Mouse (Mus musculus) forebrain, embryonic 10.5 days (tissue): Measurements from ENCODE around the gene Abcb1a. TPM values are rescaled to one million over a fixed set of nuclear protein-coding genes. Genes with fewer than 3 reads are reported as not detected.
"Not testable (repeated sequence)": the region's sequence is repeated elsewhere in the genome, so short reads cannot be mapped to it uniquely, and the experiment has no call there.

Experiments used
- DNase-seq: peaks from one replicate; pipeline ENCODE4 v3.0.0-alpha.2; 2017; ENCODE audit warnings: low spot score; ENCODE audit errors: extremely low spot score
- H3K27ac ChIP-seq: fragments of 300-500 bp; sonication (generic); 2 replicates; pipeline ENCODE4 v1.5.1; 2016; ENCODE audit warnings: mild to moderate bottlenecking
- H3K27me3 ChIP-seq: fragments of 300-500 bp; sonication (generic); 2 replicates; pipeline ENCODE4 v1.6.1; 2016; ENCODE audit warnings: mild to moderate bottlenecking; ENCODE audit not compliant: poor library complexity, severe bottlenecking
- H3K36me3 ChIP-seq: fragments of 300-500 bp; sonication (generic); replicated peaks from 2 replicates; pipeline ENCODE4 v1.6.1; 2016; ENCODE audit warnings: mild to moderate bottlenecking, moderate library complexity
- H3K4me1 ChIP-seq: fragments of 300-500 bp; sonication (generic); 2 replicates; pipeline ENCODE4 v1.6.1; 2016
- H3K4me3 ChIP-seq: fragments of 300-500 bp; sonication (generic); 2 replicates; pipeline ENCODE4 v1.5.1; 2016; ENCODE audit warnings: mild to moderate bottlenecking, moderate library complexity
- H3K9me3 ChIP-seq: fragments of 300-500 bp; sonication (generic); 2 replicates; pipeline ENCODE4 v1.6.1; 2016; ENCODE audit warnings: mild to moderate bottlenecking, moderate library complexity
- WGBS: fragments of 180-500 bp; shearing (Covaris S2); methylation state at CpG from one replicate; pipeline ENCODE4 v1.1.7; 2016; 5-methylcytosine and 5-hydroxymethylcytosine counted together
- polyA plus RNA-seq: library from polyadenylated mRNA; unstranded; fragments of >200 nt; fragmentation: Nextera tagmentation; extraction: Ambion mirVana; gene quantifications from 2 replicates; pipeline ENCODE4 v1.2.1, GENCODE M21; 2016

The Abcb1a gene
- polyA plus RNA-seq, 1 experiment from 2014 or later, result 0.35 TPM

DNA sequence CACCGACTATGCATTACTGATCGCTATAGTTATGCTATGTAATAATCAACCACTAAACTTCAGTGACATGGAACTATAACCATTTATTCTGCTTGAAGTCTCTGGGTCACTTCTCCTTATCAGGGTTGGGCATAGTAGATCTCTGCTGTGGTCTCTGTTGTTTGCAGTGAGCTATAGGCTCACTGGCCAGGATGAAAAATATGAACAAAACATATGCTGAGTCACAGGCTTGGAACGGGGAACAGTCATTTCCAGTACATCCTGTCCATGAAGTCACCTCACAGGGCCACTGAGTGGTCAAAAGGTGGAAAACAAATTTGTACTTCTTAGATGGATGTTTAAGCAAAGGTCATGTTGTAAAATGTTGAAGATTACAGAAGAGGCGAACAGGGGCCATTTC, 77.2 kb downstream of the Abcb1a start:
- H3K9me3 ChIP-seq, result no peaks in the 10 kb centered on the region
- H3K36me3 ChIP-seq, result no peaks in the 10 kb centered on the region
- H3K27ac ChIP-seq, result no peak overlapping the region
- H3K4me3 ChIP-seq, result no peak overlapping the region
- H3K27me3 ChIP-seq, result no peaks in the 10 kb centered on the region
- H3K4me1 ChIP-seq, result no peaks in the 10 kb centered on the region
- DNase-seq, result no peak
- 96% methylated on average over 4 of the region's 4 CpGs for WGBS

DNA sequence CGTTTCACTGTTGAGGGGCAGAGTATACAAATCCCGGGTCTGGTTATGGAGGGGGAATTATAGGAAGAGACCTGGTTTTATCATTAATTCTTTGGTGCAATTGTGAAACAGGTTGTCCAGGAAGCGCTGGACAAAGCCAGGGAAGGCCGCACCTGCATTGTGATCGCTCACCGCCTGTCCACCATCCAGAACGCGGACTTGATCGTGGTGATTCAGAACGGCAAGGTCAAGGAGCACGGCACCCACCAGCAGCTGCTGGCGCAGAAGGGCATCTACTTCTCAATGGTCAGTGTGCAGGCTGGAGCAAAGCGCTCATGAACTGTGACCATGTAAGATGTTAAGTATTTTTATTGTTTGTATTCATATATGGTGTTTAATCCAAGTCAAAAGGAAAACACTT, 87.4 kb downstream of the Abcb1a start:
- H3K9me3 ChIP-seq, H3K4me3 ChIP-seq, H3K36me3 ChIP-seq, H3K27me3 ChIP-seq, H3K4me1 ChIP-seq, H3K27ac ChIP-seq, DNase-seq: not testable (repeated sequence)
- WGBS, result 94% methylated on average over 13 of the region's 13 CpGs

DNA sequence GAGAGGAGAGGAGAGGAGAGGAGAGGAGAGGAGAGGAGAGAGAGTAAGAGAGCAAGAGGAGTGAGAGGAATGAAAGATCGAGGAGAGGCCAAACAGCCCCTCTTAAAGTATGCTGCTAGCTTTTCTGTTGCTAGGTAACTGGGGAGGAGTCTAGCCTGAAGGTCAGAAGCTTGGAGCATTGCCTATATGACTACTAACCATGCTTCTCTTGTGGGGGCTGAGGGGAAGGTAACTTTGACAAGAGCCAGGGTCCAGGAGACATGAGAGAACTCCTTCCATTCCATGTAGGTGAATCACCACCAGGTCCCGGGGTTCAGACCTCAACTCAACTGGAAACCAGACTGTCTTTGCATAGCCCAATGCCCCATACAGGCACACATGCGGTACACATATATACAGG, 113.0 kb downstream of the Abcb1a start:
- no peaks in the 10 kb centered on the region for H3K4me1 ChIP-seq
- H3K27me3 ChIP-seq, result no peaks in the 10 kb centered on the region
- H3K36me3 ChIP-seq, result no peaks in the 10 kb centered on the region
- WGBS, result 86% methylated on average over 3 of the region's 3 CpGs
- no peak overlapping the region for H3K27ac ChIP-seq
- no peaks in the 10 kb centered on the region for H3K9me3 ChIP-seq
- no peak overlapping the region for H3K4me3 ChIP-seq
- no peak for DNase-seq

DNA sequence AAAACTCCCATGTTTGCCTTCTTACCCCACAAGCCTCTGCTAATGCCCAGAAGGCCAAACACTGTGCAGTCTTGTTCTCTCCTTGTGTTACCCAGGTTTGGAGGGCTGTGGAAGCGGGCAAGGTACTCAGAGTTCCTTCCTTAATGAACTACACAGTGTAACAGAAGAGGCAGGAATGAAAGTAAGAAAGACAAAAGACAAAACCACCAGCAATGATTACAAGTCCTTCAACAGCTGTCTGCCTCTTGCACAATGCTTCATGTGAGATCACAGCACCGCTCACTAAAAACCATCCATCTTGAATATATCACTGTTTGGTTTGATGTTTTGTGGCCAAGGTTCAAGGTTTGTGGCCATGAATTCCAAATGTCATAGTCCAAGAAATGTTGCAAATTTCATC, 118.4 kb downstream of the Abcb1a start:
- H3K4me3 ChIP-seq, result no peak overlapping the region
- no peaks in the 10 kb centered on the region for H3K9me3 ChIP-seq
- 93% methylated on average over 2 of the region's 2 CpGs for WGBS
- no peaks in the 10 kb centered on the region for H3K4me1 ChIP-seq
- DNase-seq, result no peak
- H3K27ac ChIP-seq, result no peak overlapping the region
- H3K27me3 ChIP-seq, result no peaks in the 10 kb centered on the region
- H3K36me3 ChIP-seq, result no peaks in the 10 kb centered on the region

DNA sequence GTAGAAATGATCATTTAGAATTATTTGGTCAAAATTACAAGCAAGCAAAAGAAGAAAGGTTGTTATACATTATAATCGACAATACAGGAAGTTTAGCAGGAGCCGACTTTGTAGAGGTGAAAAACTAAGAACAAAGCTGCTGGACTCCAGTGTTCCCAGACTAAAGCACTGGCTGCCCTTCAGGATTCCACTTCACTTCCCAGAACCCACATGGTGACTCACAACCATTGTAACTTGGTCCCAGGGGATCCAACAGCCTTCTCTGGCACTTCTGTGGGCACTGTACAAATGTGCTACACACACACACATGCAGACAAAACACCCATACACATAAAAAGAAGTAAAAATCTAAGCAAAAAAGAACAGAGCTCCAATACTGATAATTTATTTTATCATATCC, 118.9 kb downstream of the Abcb1a start:
- Histone ChIP-seq H3K27ac (no peak overlapping the region), H3K9me3 (no peaks in the 10 kb centered on the region), H3K36me3 (no peaks in the 10 kb centered on the region), H3K4me1 (no peaks in the 10 kb centered on the region), H3K4me3 (no peak overlapping the region), H3K27me3 (no peaks in the 10 kb centered on the region)
- no peak for DNase-seq
- WGBS, result 95% methylated on average over 2 of the region's 2 CpGs

DNA sequence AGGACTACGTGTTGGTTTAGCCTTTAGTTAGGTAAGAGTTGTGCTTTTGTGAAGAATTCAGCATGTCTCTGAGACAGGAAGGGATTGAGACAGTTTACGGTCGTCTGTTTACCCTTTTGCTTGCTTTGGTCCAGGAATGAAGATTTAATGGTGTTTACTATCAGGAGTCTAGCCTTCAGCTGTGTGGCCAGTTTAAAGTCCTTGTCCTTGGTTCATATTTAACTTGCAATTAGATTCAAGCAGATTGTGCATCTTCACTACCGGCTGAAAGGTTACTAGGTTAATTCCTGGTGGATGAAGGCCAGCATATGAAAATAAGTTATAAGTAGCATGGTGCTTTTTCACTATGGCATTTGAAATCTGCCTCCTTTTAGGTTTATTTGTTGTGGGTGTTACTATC, 132.4 kb downstream of the Abcb1a start:
- no peak for DNase-seq
- 88% methylated on average over 4 of the region's 4 CpGs for WGBS
- Histone ChIP-seq H3K9me3 (no peaks in the 10 kb centered on the region), H3K4me3 (no peak overlapping the region), H3K27ac (no peak overlapping the region), H3K36me3 (no peaks in the 10 kb centered on the region), H3K27me3 (peaks cover 8% of the 10 kb centered on the region), H3K4me1 (no peaks in the 10 kb centered on the region)

Other genes starting within 250 kb of the Abcb1a start
- 72.7 and 74.8 TPM in 2 replicates for gene Dbf4, start 237.4 kb upstream of the Abcb1a start, polyA plus RNA-seq
- gene Slc25a40, start 237.2 kb upstream of the Abcb1a start, polyA plus RNA-seq, result 9.3 and 9.4 TPM in 2 replicates
- gene Rundc3b, start 37.1 kb upstream of the Abcb1a start, polyA plus RNA-seq, result 4.7 and 5.0 TPM in 2 replicates
- gene Abcb1b, start 138.1 kb downstream of the Abcb1a start, polyA plus RNA-seq, result 0.95 and 1.4 TPM in 2 replicates
- gene Abcb4, start 233.6 kb downstream of the Abcb1a start, polyA plus RNA-seq, result 0.29 and 0.64 TPM in 2 replicates